Mouse (Mus musculus) kidney, adult 9 months (tissue): ENCODE data around the gene Gm11569.
"Not testable (repeated sequence)": the region's sequence is repeated elsewhere in the genome, so short reads cannot be mapped to it uniquely, and the experiment has no call there.

Experiments used
- DNase-seq: peaks from one replicate; pipeline ENCODE4 v3.0.0; 2022

The Gm11569 gene

DNA sequence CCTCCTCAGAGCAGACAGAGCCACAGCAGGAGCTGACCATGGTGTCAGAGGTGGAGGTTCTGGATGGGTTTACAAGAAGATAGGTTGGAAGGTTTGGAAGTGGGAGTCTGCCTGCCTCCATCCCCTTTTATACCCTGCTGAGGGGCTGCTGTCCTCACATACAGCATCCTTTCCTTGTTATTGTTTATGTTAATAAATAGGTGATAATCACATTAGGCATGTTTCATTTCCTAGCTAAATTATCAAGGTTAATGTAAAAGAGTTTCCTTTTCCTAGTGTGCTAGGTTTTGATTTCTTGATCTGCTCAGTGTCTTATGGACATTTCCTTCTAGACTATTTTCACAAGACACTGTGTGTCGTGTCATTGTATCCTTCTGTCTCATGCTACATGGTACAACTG, at the start of gene Gm11569:
Gm11569 (minus strand) TSS at position 101 of the 400 bp plus-strand sequence.
- not testable (repeated sequence) for DNase-seq

DNA sequence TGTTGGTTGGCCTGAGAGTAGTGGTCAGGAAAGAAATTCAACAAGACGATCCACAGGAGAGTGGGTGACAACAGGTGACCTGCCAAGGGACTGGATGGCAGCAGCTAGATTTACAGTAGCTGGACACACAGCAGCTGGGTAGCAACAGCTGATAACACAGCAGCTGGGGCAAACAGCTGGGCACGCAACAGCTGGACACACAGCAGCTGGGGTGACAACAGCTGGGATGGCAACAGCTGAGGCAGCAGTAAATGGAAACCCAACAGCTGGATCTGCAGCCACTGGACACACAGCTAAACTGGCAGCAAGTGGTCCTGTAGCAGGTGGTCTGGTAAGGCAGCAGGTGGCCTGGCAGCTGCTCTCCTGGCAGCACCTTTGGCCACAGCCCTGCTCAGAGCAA, 48.0 kb upstream of the Gm11569 start:
- DNase-seq, result no peak

DNA sequence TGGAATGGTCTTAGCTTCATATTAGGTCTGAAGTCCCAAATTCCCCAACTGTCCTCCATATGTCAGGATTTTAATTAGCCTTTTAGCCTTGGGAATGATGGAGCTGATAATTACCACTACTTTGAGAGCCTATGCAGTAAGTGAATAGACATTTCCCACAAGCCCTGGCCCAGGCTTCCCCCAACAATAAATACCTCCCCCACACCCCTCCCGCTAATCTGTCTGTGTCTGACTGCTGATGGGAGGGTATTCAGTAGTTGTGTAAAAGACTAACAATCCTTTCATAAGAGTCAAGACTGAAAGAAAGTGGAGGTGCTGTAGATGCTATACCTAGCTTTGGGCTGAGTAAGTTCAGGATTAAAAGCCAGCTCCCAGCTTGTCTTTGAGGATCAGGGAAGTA, 43.5 kb upstream of the Gm11569 start:
- DNase-seq, result no peak

DNA sequence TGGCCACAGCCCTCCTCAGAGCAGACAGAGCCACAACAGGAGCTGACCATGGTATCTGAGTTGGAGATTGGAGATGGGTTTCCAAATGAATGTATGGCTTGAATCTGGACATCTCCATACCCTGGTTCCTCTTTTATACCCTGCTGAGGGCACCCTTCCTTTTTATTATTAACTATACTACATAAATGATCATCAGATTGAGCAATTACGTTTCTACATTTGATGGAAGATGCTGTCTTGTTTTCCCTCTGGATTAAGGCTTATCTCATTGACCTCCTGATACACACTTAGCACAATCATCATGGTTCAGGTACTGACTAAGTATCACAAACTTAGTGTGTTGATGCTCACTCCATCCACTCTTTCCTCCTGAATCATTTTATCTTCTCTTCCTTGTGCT, 39.2 kb upstream of the Gm11569 start, which contains the start of gene 2300003K06Rik:
2300003K06Rik (minus strand) TSS at position 101 of the 400 bp plus-strand sequence.
- DNase-seq, result no peak

DNA sequence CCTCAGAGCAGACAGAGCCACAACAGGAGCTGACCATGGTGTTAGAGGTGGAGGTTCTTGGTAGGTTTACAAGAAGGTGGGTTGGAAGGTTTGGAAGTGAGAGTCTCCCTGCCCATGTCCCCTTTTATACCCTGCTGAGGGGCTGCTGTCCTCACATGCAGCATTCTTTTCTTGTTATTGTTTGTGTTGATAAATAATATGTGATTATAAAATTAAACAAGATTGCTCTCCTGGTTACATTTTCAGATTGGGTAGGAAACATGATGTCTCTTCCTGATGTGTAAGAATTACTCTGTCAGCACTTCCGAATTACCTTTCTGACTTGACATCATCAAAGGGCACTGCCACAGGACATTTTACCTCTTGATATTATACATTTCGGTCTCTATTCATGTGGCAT, 16.8 kb upstream of the Gm11569 start, which contains the start of gene Gm11564:
Gm11564 (minus strand) TSS at position 101 of the 400 bp plus-strand sequence.
- DNase-seq, result not testable (repeated sequence)

DNA sequence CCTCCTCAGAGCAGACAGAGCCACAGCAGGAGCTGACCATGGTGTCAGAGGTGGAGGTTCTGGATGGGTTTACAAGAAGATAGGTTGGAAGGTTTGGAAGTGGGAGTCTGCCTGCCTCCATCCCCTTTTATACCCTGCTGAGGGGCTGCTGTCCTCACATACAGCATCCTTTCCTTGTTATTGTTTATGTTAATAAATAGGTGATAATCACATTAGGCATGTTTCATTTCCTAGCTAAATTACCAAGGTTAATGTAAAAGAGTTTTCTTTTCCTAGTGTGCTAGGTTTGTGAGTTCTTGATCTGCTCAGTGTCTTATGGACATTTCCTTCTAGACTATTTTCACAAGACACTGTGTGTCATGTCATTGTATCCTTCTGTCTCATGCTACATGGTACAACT, 11.1 kb upstream of the Gm11569 start, which contains the start of gene Krtap4-13:
Krtap4-13 (minus strand) TSS at position 101 of the 400 bp plus-strand sequence.
- not testable (repeated sequence) for DNase-seq

DNA sequence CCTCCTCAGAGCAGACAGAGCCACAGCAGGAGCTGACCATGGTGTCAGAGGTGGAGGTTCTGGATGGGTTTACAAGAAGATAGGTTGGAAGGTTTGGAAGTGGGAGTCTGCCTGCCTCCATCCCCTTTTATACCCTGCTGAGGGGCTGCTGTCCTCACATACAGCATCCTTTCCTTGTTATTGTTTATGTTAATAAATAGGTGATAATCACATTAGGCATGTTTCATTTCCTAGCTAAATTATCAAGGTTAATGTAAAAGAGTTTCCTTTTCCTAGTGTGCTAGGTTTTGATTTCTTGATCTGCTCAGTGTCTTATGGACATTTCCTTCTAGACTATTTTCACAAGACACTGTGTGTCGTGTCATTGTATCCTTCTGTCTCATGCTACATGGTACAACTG, 5.6 kb upstream of the Gm11569 start, which contains the start of gene Gm11554:
Gm11554 (minus strand) TSS at position 101 of the 400 bp plus-strand sequence.
- DNase-seq, result not testable (repeated sequence)

DNA sequence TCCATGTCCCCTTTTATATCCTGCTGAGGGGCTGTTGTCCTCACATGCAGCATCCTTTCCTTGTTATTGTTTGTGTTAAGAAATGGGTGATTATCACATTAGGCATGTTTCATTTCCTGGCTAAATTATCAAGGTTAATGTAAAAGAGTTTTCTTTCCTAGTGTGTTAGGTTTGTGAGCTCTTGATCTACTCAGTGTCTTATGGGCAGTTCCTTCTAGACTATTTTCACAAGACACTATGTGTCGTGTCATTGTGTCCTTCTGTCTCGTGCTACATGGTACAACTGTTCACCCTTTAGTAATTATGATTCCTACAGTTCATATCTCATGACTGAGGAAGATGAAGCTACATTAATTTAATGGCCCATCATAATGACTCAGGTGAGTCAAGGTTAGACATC, 5.4 kb downstream of the Gm11569 start, which contains the start of gene Gm11596:
Gm11596 (minus strand) TSS at position 101 of the 400 bp plus-strand sequence.
- no peak for DNase-seq

DNA sequence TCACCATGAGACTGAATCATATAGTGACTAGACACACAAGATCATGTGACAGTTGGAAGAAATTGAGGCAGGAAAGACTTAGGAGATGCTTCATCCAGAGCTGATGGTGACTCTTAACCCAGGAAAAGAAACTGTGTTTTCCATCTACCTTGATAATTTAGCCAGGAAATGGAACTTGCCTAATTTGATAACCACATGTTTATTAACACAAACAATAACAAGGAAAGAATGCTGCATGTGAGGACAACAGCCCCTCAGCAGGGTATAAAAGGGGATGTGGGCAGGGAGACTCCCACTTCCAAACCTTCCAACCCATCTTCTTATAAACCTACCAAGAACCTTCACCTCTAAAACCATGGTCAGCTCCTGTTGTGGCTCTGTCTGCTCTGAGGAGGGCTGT, 13.8 kb downstream of the Gm11569 start, which contains the start of gene Krtap4-9:
Krtap4-9 (plus strand) TSS at position 301 of the 400 bp plus-strand sequence.
- not testable (repeated sequence) for DNase-seq

DNA sequence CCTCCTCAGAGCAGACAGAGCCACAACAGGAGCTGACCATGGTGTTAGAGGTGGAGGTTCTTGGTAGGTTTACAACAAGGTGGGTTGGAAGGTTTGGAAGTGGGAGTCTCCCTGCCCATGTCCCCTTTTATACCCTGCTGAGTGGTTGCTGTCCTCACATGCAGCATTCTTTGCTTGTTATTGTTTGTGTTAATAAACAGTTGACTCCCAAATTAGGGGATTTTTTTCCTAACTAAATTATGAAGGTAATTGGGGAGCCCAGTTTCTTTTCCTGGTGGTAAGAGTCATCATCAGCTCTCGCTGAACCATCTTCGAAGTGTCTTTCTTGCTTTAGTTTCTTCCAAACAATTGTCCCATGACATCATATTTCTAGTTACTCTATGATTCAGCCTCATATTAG, 18.1 kb downstream of the Gm11569 start, which contains the start of gene Krtap4-8:
Krtap4-8 (minus strand) TSS at position 101 of the 400 bp plus-strand sequence.
- DNase-seq, result no peak

DNA sequence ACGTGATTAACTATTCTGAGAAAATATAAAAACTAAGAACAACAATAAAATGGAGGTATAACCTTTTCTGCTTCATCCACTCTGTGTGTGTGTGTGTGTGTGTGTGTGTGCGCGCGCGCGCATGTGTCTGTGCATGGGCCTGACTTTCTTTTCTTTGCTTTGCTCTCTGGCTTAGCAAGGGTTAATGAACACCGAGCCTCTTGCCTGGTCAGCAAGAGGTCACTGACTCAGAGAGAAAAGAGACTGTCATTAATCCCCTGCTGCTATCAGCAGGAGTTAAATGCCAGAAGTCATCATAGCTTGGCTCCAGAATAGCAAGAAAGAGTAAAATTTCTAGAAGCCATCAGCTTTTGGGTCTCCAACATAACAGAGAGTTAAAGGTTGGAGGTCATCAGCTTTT, 20.3 kb downstream of the Gm11569 start:
- peak; percentile 35 for DNase-seq

DNA sequence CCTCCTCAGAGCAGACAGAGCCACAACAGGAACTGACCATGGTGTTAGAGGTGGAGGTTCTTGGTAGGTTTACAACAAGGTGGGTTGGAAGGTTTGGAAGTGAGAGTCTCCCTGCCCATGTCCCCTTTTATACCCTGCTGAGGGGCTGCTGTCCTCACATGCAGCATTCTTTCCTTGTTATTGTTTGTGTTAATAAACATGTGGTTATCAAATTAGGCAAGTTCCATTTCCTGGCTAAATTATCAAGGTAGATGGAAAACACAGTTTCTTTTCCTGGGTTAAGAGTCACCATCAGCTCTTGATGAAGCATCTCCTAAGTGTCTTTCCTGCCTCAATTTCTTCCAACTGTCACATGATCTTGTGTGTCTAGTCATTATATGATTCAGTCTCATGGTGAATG, 25.9 kb downstream of the Gm11569 start, which contains the start of gene Gm11595:
Gm11595 (minus strand) TSS at position 101 of the 400 bp plus-strand sequence.
- DNase-seq, result not testable (repeated sequence)

DNA sequence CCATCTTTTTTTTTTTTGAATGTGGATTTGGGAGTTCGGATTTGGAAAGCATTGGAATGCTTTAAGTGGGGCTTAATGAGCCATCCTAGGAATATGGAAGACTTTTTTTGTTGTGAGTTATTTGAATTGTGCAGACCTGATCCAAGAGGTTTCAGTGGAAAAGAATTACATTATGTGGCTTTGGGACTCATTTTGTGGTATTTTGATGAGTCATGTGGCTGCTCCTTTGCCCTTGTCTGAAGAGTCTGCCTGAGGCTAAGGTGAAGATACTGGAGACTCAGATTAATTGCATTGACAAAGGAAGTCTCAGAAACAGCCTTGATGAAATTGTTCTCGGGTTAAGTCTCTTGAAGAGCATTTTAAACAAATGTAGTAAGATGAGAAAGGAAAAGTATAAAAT, 30.3 kb downstream of the Gm11569 start:
- DNase-seq, result no peak

DNA sequence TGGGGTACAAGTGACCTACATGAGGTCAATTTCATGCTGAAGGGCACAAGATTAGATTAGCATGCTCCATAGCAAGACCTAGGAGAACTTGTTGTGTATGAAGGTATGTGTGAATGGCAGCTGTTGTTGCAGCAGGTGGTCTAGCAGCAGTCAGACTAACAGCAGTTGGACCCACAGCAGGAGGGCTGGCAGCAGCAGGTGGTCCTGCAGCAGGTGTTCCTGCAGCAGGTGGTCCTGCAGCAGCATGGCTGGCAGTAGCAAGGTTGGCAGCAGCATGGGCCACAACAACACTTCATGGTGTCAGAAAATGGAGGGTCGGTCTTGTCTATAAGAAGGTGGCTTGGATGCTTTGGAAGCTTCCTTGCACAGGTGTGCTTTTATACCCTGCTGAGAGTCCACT, 39.9 kb downstream of the Gm11569 start:
- DNase-seq, result no peak
